Mouse (Mus musculus) C2C12 (cell line): Measurements from ENCODE around the gene Gemin6.

ENCODE experiments used
- CTCF ChIP-seq: IDR thresholded peaks from one replicate; pipeline ENCODE4 v1.5.1; 2011; ENCODE audit not compliant: control insufficient read depth, insufficient read depth, insufficient read length
- FOSL1 ChIP-seq: IDR thresholded peaks from one replicate; pipeline ENCODE4 v1.8.0; 2011; ENCODE audit warnings: mild to moderate bottlenecking, low read length; ENCODE audit not compliant: poor library complexity, insufficient read depth, severe bottlenecking
- MAX ChIP-seq: IDR thresholded peaks from one replicate; pipeline ENCODE4 v1.6.1; 2011; ENCODE audit warnings: mild to moderate bottlenecking, control low read depth
- MYOD1 ChIP-seq: IDR thresholded peaks from one replicate; pipeline ENCODE4 v1.6.1; 2011; ENCODE audit warnings: low read depth; ENCODE audit not compliant: control insufficient read depth, insufficient read length
- MYOG ChIP-seq: IDR thresholded peaks from one replicate; pipeline ENCODE4 v1.6.1; 2011; ENCODE audit not compliant: control insufficient read depth, insufficient read length; ENCODE audit errors: extremely low read depth
- USF1 ChIP-seq: IDR thresholded peaks from one replicate; pipeline ENCODE4 v1.6.1; 2011; ENCODE audit warnings: low read depth, mild to moderate bottlenecking, control low read depth, moderate library complexity

- no peak for TF ChIP-seq CTCF
- no peak for TF ChIP-seq MAX
- no peak for TF ChIP-seq MYOG
- TF ChIP-seq USF1 = no peak
- TF ChIP-seq FOSL1 = no peak
- no peak for TF ChIP-seq MYOD1
These were observed 2.2 kb upstream of the Gemin6 start for GRCm38 (mm10) chr17:80221890-80222628.
